Mouse (Mus musculus): ENCODE data around the gene Glis2.

DNA sequence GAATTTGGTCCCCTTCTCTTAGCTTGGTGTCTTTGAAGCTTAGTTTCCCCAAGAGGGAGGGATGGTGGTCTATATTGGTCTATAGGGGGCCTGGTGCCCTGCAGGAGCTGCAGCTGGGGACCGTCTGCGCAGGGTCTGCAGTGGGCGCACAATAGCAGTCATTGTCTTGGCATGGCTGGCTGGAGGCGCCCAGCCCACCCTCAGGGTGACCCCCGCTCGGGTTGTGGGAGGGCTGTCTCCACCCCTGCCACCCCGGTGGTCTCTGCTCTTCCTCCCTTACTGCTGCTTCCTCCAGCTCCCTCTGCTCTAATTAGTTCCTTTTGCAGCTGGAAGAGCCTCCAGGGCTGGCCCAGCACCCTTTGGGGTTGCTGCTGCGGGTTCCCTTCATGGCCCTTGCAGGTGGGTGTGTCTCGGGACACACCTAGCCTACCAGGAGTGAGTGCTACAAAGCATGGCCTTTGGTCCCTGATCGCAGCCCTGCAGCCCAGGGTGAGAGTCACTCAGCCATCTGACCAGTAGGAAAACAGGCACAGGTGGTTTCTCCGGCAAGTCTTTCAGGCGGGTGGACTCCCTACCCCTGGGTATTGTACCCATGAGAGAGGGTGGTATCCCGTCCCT, 11.1 kb downstream of the Glis2 start:
- TF ChIP-seq CTCF (IDR thresholded peaks at IDR 0.05; ENCODE audit: control insufficient read depth, insufficient read depth, low read length) (no peak), POLR2A (IDR thresholded peaks at IDR 0.05; ENCODE audit: borderline replicate concordance, control insufficient read depth, low read depth, low read length) (no peak)

Data from bone marrow, adult 2 months (tissue).